Mouse (Mus musculus) midbrain, embryonic 12.5 days (tissue): ENCODE results near the gene Gdf7. TPM values are rescaled to one million over a fixed set of nuclear protein-coding genes. Genes with fewer than 3 reads are reported as not detected.
A peak's percentile ranks its signal among the peaks of the same experiment; 100 is the strongest.

Source experiments
- ATAC-seq: fragments of 200-750 bp; cut with Nextera tagmentation; 2 replicates; pipeline ENCODE4 v1.8.0; 2017; ENCODE audit warnings: low read depth, moderate TSS enrichment, moderate library complexity; ENCODE audit not compliant: low FRiP score
- H3K27ac ChIP-seq: fragments of 300-500 bp; sonication (generic); replicated peaks from 2 replicates; pipeline ENCODE4 v1.5.1; 2016; ENCODE audit warnings: mild to moderate bottlenecking
- H3K27me3 ChIP-seq: fragments of 300-500 bp; sonication (generic); 2 replicates; pipeline ENCODE4 v1.6.1; 2016; ENCODE audit warnings: mild to moderate bottlenecking
- H3K36me3 ChIP-seq: fragments of 300-500 bp; sonication (generic); 2 replicates; pipeline ENCODE4 v1.6.1; 2016
- H3K4me1 ChIP-seq: fragments of 300-500 bp; sonication (generic); 2 replicates; pipeline ENCODE4 v1.6.1; 2016
- H3K4me2 ChIP-seq: fragments of 300-500 bp; sonication (generic); replicated peaks from 2 replicates; pipeline ENCODE4 v1.6.1; 2016; ENCODE audit warnings: mild to moderate bottlenecking, moderate library complexity
- H3K4me3 ChIP-seq: fragments of 300-500 bp; sonication (generic); 2 replicates; pipeline ENCODE4 v1.5.1; 2016; ENCODE audit warnings: mild to moderate bottlenecking
- H3K9ac ChIP-seq: fragments of 300-500 bp; sonication (generic); replicated peaks from 2 replicates; pipeline ENCODE4 v1.6.1; 2016; ENCODE audit warnings: mild to moderate bottlenecking, moderate library complexity
- H3K9me3 ChIP-seq: fragments of 300-500 bp; sonication (generic); 2 replicates; pipeline ENCODE4 v1.6.1; 2016; ENCODE audit warnings: mild to moderate bottlenecking
- WGBS: fragments of 180-500 bp; shearing (Covaris S2); methylation state at CpG from one replicate; pipeline ENCODE4 v1.1.7; 2016; 5-methylcytosine and 5-hydroxymethylcytosine counted together
- polyA plus RNA-seq: library from polyadenylated mRNA; unstranded; fragments of >200 nt; fragmentation: Nextera tagmentation; extraction: Ambion mirVana; gene quantifications from 2 replicates; pipeline ENCODE4 v1.2.1, GENCODE M21; 2016

Gdf7 gene
- 0.74 and 1.2 TPM in 2 replicates for polyA plus RNA-seq

GRCm38 (mm10) chr12:8301841-8302431, at the start of gene Gdf7:
TSS of gene Gdf7 (minus strand) at chr12:8301954.
- Histone ChIP-seq H3K4me3 (peak within 1 kb of the TSS; percentile 48), H3K9ac (peak within 1 kb of the TSS; percentile 64), H3K4me1 (peaks cover 21% of the 10 kb centered on the region), H3K36me3 (no peaks in the 10 kb centered on the region), H3K9me3 (no peaks in the 10 kb centered on the region), H3K27me3 (peaks cover 95% of the 10 kb centered on the region), H3K4me2 (peak within 1 kb of the TSS; percentile 78), H3K27ac (no peak within 1 kb of the TSS)
- 1% methylated on average over 41 of the region's 53 CpGs for WGBS
- peak; percentile 57 for ATAC-seq

GRCm38 (mm10) chr12:8351025-8351903, 49.5 kb upstream of the Gdf7 start:
- 36% methylated on average over 4 of the region's 4 CpGs for WGBS
- no peak overlapping the region for H3K9ac ChIP-seq
- no peaks in the 10 kb centered on the region for H3K36me3 ChIP-seq
- ATAC-seq = no peak
- 0 out of 2 replicates have a peak, but pooled peaks cover 4% of the 10 kb centered on the region for H3K4me1 ChIP-seq
- no peaks in the 10 kb centered on the region for H3K27me3 ChIP-seq
- H3K9me3 ChIP-seq = no peaks in the 10 kb centered on the region
- no peak overlapping the region for H3K4me2 ChIP-seq
- H3K4me3 ChIP-seq = no peak overlapping the region
- H3K27ac ChIP-seq = no peak overlapping the region

GRCm38 (mm10) chr12:8348733-8349513, 47.2 kb upstream of the Gdf7 start:
- Histone ChIP-seq H3K27me3 (no peaks in the 10 kb centered on the region), H3K4me1 (0 out of 2 replicates have a peak, but pooled peaks cover 4% of the 10 kb centered on the region), H3K27ac (0 out of 2 replicates have a peak overlapping the region, but pooled peaks have one; percentile 2), H3K36me3 (no peaks in the 10 kb centered on the region), H3K9me3 (no peaks in the 10 kb centered on the region), H3K4me3 (no peak overlapping the region), H3K4me2 (no peak overlapping the region), H3K9ac (no peak overlapping the region)
- 77% methylated on average over 9 of the region's 9 CpGs for WGBS
- ATAC-seq = peak; percentile 23; the same call in 1 of the 2 replicates

GRCm38 (mm10) chr12:8347746-8348462, 46.1 kb upstream of the Gdf7 start:
- Histone ChIP-seq H3K9me3 (no peaks in the 10 kb centered on the region), H3K9ac (no peak overlapping the region), H3K27me3 (no peaks in the 10 kb centered on the region), H3K4me3 (no peak overlapping the region), H3K4me2 (no peak overlapping the region), H3K27ac (no peak overlapping the region), H3K4me1 (0 out of 2 replicates have a peak, but pooled peaks cover 4% of the 10 kb centered on the region), H3K36me3 (no peaks in the 10 kb centered on the region)
- WGBS = 79% methylated on average over 8 of the region's 8 CpGs
- ATAC-seq = no peak

GRCm38 (mm10) chr12:8345539-8345938, 43.8 kb upstream of the Gdf7 start:
- Histone ChIP-seq H3K27me3 (no peaks in the 10 kb centered on the region), H3K4me2 (no peak overlapping the region), H3K9me3 (no peaks in the 10 kb centered on the region), H3K4me3 (no peak overlapping the region), H3K4me1 (0 out of 2 replicates have a peak, but pooled peaks cover 4% of the 10 kb centered on the region), H3K9ac (no peak overlapping the region), H3K27ac (no peak overlapping the region), H3K36me3 (peaks cover 12% of the 10 kb centered on the region)
- ATAC-seq = no peak
- 97% methylated on average over 5 of the region's 5 CpGs for WGBS

GRCm38 (mm10) chr12:8344897-8345296, 43.1 kb upstream of the Gdf7 start:
- Histone ChIP-seq H3K27me3 (no peaks in the 10 kb centered on the region), H3K4me3 (no peak overlapping the region), H3K4me1 (peaks cover 10% of the 10 kb centered on the region), H3K4me2 (no peak overlapping the region), H3K9ac (no peak overlapping the region), H3K27ac (no peak overlapping the region), H3K36me3 (peaks cover 12% of the 10 kb centered on the region), H3K9me3 (no peaks in the 10 kb centered on the region)
- no peak for ATAC-seq
- WGBS = 67% methylated on average over 9 of the region's 9 CpGs

- Histone ChIP-seq H3K9ac (no peak overlapping the region), H3K4me1 (peaks cover 21% of the 10 kb centered on the region), H3K27me3 (no peaks in the 10 kb centered on the region), H3K9me3 (no peaks in the 10 kb centered on the region), H3K4me3 (no peak overlapping the region), H3K4me2 (no peak overlapping the region), H3K36me3 (peaks cover 12% of the 10 kb centered on the region), H3K27ac (no peak overlapping the region)
- WGBS = 95% methylated on average over 3 of the region's 3 CpGs
- ATAC-seq = no peak
These were observed 41.6 kb upstream of the Gdf7 start for GRCm38 (mm10) chr12:8343381-8343780.

- no peak for ATAC-seq
- no peak overlapping the region for H3K4me3 ChIP-seq
- H3K9me3 ChIP-seq = no peaks in the 10 kb centered on the region
- peaks cover 27% of the 10 kb centered on the region for H3K4me1 ChIP-seq
- 88% methylated on average over 6 of the region's 6 CpGs for WGBS
- peaks cover 12% of the 10 kb centered on the region for H3K36me3 ChIP-seq
- no peak overlapping the region for H3K27ac ChIP-seq
- H3K27me3 ChIP-seq = no peaks in the 10 kb centered on the region
- no peak overlapping the region for H3K4me2 ChIP-seq
- H3K9ac ChIP-seq = no peak overlapping the region
These were observed 39.3 kb upstream of the Gdf7 start for GRCm38 (mm10) chr12:8341008-8341407.

GRCm38 (mm10) chr12:8339591-8340319, 38.0 kb upstream of the Gdf7 start:
- ATAC-seq = peak; percentile 80
- Histone ChIP-seq H3K27me3 (no peaks in the 10 kb centered on the region), H3K36me3 (peaks cover 12% of the 10 kb centered on the region), H3K9ac (0 out of 2 replicates have a peak overlapping the region, but pooled peaks have one; percentile 24), H3K4me2 (no peak overlapping the region), H3K4me1 (peaks cover 27% of the 10 kb centered on the region), H3K9me3 (no peaks in the 10 kb centered on the region), H3K4me3 (no peak overlapping the region), H3K27ac (peak overlapping the region; percentile 52)
- WGBS = 22% methylated on average over 13 of the region's 13 CpGs

- H3K9me3 ChIP-seq = no peaks in the 10 kb centered on the region
- peaks cover 27% of the 10 kb centered on the region for H3K4me1 ChIP-seq
- 0 out of 2 replicates have a peak overlapping the region, but pooled peaks have one; percentile 24 for H3K9ac ChIP-seq
- no peak overlapping the region for H3K4me2 ChIP-seq
- ATAC-seq = no peak
- peaks cover 12% of the 10 kb centered on the region for H3K36me3 ChIP-seq
- H3K4me3 ChIP-seq = no peak overlapping the region
- no peaks in the 10 kb centered on the region for H3K27me3 ChIP-seq
- 63% methylated on average over 8 of the region's 8 CpGs for WGBS
- peak overlapping the region; percentile 52; the same call in 1 of the 2 replicates for H3K27ac ChIP-seq
These were observed 37.2 kb upstream of the Gdf7 start for GRCm38 (mm10) chr12:8338918-8339317.
